Mouse (Mus musculus) embryo, embryonic 11 days (tissue): ENCODE results near the gene Wnt10a.
"Not testable (repeated sequence)": the region's sequence is repeated elsewhere in the genome, so short reads cannot be mapped to it uniquely, and the experiment has no call there.

Source experiments
- DNase-seq: peaks from one replicate; pipeline ENCODE4 v3.0.0-alpha.2; 2015

Gene Wnt10a

DNA sequence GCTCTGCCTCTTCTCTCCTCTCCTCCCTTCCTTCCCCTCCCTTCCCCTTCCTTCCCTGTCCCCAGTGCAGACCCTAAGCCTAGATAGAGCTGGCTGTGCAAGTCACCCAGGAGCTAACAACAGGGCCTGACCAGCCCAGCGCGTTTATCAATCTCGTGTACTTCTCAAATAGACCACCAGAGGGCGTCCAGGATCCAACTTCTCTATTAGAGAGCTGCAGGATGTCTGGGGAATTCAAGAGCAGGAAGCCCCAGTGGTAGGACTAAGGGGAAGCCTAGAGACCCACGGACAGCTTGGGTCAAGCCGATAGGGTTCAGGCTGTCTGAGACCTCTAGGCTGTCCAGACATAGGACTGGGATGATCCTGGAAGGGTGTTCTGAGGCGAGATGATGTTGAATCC lies 3.5 kb upstream of the Wnt10a start:
- peak; percentile 86 for DNase-seq

DNA sequence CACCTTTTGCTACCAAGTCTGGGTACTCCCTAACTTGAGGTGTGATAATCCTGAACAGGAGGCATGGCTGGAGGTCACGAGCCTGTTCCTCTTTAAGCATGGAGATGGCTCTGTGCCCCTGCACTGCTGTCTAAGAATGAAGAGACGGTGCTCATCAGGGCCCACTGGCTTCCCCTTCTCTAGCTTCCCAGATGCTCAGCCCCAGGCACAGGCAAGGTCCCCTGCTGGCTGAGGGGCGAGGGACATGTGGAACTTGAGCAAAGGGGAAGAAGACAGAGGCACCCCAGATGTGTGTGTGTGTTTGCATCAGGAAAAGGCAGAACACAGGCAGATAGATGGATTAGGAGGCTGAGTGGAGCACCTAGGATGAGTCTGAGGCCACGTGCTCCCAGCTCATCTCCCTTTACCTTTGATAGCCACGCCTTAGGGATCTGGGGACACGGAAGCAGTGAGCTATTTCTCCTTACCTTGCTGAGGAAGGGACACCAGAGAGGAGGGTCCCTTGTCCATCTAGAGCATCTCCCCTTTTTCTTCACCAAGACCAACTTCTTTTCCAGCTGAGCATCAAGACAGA lies 2.6 kb upstream of the Wnt10a start:
- DNase-seq: no peak

- DNase-seq: no peak
Measured at GRCm38 (mm10) chr1:74790095-74790494, 1.2 kb upstream of the Wnt10a start.

DNA sequence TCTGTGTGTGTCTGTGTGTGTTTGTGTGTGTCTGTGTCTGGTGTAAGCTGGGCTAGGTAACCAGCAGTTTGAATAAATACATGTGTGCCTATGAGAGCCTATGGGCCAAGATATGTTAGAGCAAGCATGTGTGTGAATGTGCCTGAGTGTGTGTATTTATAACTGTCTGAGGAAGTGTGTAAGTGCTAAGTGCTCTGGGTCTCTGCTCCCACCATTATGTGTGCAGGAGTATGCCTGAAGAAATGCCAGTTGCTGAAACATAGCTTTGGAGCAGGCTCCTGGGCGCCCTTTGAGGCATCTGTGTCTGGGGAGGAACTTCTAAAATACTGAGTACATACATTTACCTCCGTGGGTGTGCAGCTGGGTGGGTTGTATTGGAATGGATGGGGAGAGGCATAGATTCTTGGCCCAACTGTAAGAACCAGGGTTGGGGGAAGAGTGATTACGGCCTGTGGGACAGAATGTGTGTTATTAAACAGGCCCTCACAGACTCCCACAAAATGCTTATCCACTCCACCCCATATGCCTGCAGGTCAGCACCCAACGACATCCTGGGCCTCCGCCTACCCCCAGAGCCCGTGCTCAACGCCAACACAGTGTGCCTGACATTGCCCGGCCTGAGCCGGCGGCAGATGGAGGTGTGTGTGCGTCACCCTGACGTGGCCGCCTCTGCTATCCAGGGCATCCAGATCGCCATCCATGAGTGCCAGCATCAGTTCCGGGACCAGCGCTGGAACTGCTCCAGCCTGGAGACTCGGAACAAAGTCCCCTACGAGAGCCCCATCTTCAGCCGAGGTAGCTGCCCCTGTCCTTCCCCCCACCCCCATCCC lies 1.7 kb downstream of the Wnt10a start:
- DNase-seq: no peak

GRCm38 (mm10) chr1:74794487-74795144 lies 3.3 kb downstream of the Wnt10a start:
- DNase-seq: peak; percentile 75

GRCm38 (mm10) chr1:74795145-74795529 lies 3.8 kb downstream of the Wnt10a start:
- DNase-seq: no peak

GRCm38 (mm10) chr1:74797459-74797858 lies 6.1 kb downstream of the Wnt10a start:
- DNase-seq: peak; percentile 83

DNA sequence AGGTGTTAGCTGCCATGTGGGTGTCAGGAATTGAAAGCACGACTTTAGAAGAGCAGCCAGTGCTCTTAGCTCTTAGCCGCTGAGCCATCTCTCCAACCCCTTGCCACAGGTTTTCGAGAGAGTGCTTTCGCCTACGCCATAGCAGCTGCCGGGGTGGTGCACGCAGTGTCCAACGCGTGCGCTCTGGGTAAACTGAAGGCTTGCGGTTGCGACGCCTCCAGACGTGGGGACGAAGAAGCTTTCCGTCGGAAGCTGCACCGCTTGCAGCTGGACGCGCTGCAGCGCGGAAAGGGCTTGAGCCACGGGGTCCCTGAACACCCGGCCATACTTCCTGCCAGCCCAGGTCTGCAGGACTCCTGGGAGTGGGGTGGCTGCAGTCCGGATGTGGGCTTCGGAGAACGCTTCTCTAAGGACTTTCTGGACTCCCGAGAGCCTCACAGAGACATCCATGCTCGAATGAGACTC lies 9.1 kb downstream of the Wnt10a start:
- peak; percentile 62 for DNase-seq

GRCm38 (mm10) chr1:74801631-74802140 lies 10.4 kb downstream of the Wnt10a start:
- no peak for DNase-seq

GRCm38 (mm10) chr1:74802795-74803656 lies 11.7 kb downstream of the Wnt10a start:
- peak; percentile 86 for DNase-seq

GRCm38 (mm10) chr1:74804211-74804870 lies 13.0 kb downstream of the Wnt10a start:
- DNase-seq: no peak

GRCm38 (mm10) chr1:74805340-74805835 lies 14.1 kb downstream of the Wnt10a start:
- DNase-seq: no peak

GRCm38 (mm10) chr1:74805843-74806242 lies 14.5 kb downstream of the Wnt10a start:
- no peak for DNase-seq

- peak; percentile 76 for DNase-seq
Measured at GRCm38 (mm10) chr1:74806360-74807311, 15.3 kb downstream of the Wnt10a start.

- no peak for DNase-seq
Measured at GRCm38 (mm10) chr1:74807551-74808071, 16.3 kb downstream of the Wnt10a start.

GRCm38 (mm10) chr1:74808078-74808477 lies 16.8 kb downstream of the Wnt10a start:
- DNase-seq: peak; percentile 94

- DNase-seq: no peak
Measured at GRCm38 (mm10) chr1:74809007-74809406, 17.7 kb downstream of the Wnt10a start.

DNA sequence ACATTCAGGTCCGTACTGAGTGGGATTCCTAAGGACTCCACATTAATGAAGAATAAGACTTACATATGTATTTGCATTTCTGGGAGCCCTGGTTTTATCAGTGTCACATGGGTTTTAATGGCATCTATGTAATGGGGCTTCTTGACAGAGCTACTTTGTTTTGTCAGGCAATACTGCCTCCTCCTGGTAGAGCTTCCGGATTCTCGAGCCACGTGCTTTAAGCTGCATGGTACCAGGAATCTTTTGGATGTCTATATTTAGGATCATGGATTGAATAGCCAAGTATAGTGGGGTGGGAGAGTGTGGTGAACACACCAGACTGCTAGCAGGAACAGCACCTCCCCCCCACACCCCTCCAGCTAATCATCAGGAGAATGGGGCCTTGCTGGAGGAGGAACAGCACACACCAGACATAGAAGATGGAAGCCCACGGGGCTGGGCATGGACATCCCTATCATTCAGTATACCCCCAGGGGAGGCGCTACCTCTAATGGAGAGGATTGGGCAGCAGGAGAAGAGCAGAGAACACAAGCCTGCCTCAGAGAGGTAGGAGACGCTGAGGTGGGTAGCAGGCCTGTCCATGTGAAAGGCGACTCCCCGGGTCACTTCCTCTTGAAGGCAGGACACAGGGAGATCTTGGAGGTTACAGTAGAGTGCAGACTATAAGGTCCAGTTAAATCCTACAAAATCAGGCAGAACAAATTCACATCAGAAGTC lies 23.8 kb downstream of the Wnt10a start:
- no peak for DNase-seq

GRCm38 (mm10) chr1:74815965-74816364 lies 24.6 kb downstream of the Wnt10a start:
- not testable (repeated sequence) for DNase-seq
